Mouse (Mus musculus) MEL (cell line): ENCODE measurements around the gene Grin2b.

Source experiments
- CTCF ChIP-seq, 3 experiments: IDR thresholded peaks in 2 of 3; conservative IDR thresholded peaks in 1 of 3; 2 replicates each; pipeline ENCODE4 v1.5.1; 2011 to 2012; ENCODE audit warnings: low read length in 3 of 3, low read depth in 2 of 3, mild to moderate bottlenecking in 2 of 3, improper control_type of control experiment in 1 of 3, inconsistent platforms in 1 of 3, mixed read lengths in 1 of 3, moderate library complexity in 1 of 3; ENCODE audit not compliant: control insufficient read depth in 1 of 3, insufficient read depth in 1 of 3, poor library complexity in 1 of 3, severe bottlenecking in 1 of 3
- EP300 ChIP-seq, 2 experiments: IDR thresholded peaks; 2 replicates each; pipeline ENCODE4 v1.6.1; 2011; ENCODE audit warnings: improper control_type of control experiment in 2 of 2, low read length in 2 of 2, low read depth in 1 of 2, mild to moderate bottlenecking in 1 of 2
- GATA1 ChIP-seq: IDR thresholded peaks from 2 replicates; pipeline ENCODE4 v1.6.1; 2011; ENCODE audit warnings: low read depth, low read length, improper control_type of control experiment
- HCFC1 ChIP-seq: IDR thresholded peaks from 2 replicates; pipeline ENCODE4 v1.6.1; 2012; ENCODE audit warnings: low read depth, mild to moderate bottlenecking, inconsistent platforms, low read length, improper control_type of control experiment, moderate library complexity
- POLR2A ChIP-seq, 2 experiments: IDR thresholded peaks; 2 replicates each; pipeline ENCODE4 v1.6.1; 2011 to 2012; ENCODE audit warnings: low read length in 2 of 2, mild to moderate bottlenecking in 2 of 2, control low read depth in 1 of 2, improper control_type of control experiment in 1 of 2, low read depth in 1 of 2, moderate library complexity in 1 of 2; ENCODE audit not compliant: control insufficient read depth in 1 of 2, insufficient read depth in 1 of 2, poor library complexity in 1 of 2
- RAD21 ChIP-seq: IDR thresholded peaks from 2 replicates; pipeline ENCODE4 v1.6.1; 2011; ENCODE audit warnings: mild to moderate bottlenecking, low read depth, low read length, improper control_type of control experiment
- RCOR1 ChIP-seq: IDR thresholded peaks from 2 replicates; pipeline ENCODE4 v1.6.1; 2012; ENCODE audit warnings: low read depth, mild to moderate bottlenecking, inconsistent platforms, low read length, improper control_type of control experiment
- UBTF ChIP-seq: IDR thresholded peaks from 2 replicates; pipeline ENCODE4 v1.6.1; 2012; ENCODE audit warnings: low read depth, mild to moderate bottlenecking, inconsistent platforms, low read length, improper control_type of control experiment, moderate library complexity, borderline replicate concordance; ENCODE audit not compliant: insufficient read depth

DNA sequence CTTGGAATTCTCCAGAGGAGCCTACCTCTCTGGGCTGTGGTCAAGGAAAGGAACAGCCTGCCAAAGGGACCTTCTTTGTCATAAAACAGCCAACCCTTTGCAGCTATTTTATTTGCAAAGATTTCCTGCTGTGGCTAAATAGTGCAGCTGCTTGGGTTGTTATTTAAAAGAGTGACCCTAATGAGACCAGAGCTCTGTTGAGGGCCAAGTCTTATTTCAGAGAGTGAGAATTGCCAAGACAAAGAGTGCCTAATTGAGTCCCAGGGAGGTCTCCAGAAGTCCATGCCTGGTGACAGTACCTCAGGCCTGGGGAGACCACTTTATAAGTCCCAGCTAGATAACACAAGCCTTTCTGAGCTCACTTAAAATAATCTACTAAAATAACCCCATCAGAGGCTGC lies 255.6 kb downstream of the Grin2b start:
- TF ChIP-seq RCOR1 (no peak), RAD21 (no peak), EP300 (IDR thresholded peaks at IDR 0.05; ENCODE audit: low read depth in 1 of 2, low read length in 2 of 2) (no peak), CTCF (IDR thresholded peaks at IDR 0.05 in 2 of 3, conservative IDR thresholded peaks at IDR 0.05 in 1 of 3; ENCODE audit: control insufficient read depth in 1 of 3, insufficient read depth in 1 of 3, low read depth in 2 of 3, low read length in 3 of 3, poor library complexity in 1 of 3, severe bottlenecking in 1 of 3) (no peak), POLR2A (IDR thresholded peaks at IDR 0.05; ENCODE audit: control insufficient read depth in 1 of 2, insufficient read depth in 1 of 2, low read depth in 1 of 2, low read length in 2 of 2, poor library complexity in 1 of 2) (no peak), UBTF (no peak), GATA1 (no peak), HCFC1 (no peak)
